Mouse (Mus musculus) granulocyte monocyte progenitor cell, adult 5-6 weeks (primary cell): ENCODE measurements around the gene Olfr1176. TPM values are rescaled to one million over a fixed set of nuclear protein-coding genes. Genes with fewer than 3 reads are reported as not detected.

Source experiments
- ATAC-seq: replicated peaks from 2 replicates; pipeline ENCODE4 v1.8.0; 2016; ENCODE audit warnings: mild to moderate bottlenecking, moderate TSS enrichment, inconsistent platforms; ENCODE audit not compliant: poor library complexity, severe bottlenecking
- total RNA-seq, 2 experiments: library from RNA; stranded (forward) in 1 of 2; stranded (reverse) in 1 of 2; fragments of 200-712, 200-1000 nt in 1 of 2; fragments of >200 nt in 1 of 2; fragmentation: Nextera tagmentation in 1 of 2; gene quantifications; 2 replicates each; pipeline ENCODE4 v1.2.3; 2014 to 2017

The Olfr1176 gene
- total RNA-seq (2014; fragmentation: Nextera tagmentation) = not detected in 2 replicates
- total RNA-seq (2017) = not detected in 2 replicates

GRCm38 (mm10) chr2:88336421-88336820 lies at the start of gene Olfr1176:
Gene Olfr1176 (plus strand): TSS chr2:88336721.
- no peak for ATAC-seq

- no peak for ATAC-seq
Observed at GRCm38 (mm10) chr2:88315035-88315434, 21.5 kb upstream of the Olfr1176 start, which contains the start of gene Olfr1174-ps. Gene Olfr1174-ps (minus strand): TSS chr2:88315135.

- ATAC-seq = no peak
Observed at GRCm38 (mm10) chr2:88327115-88327514, 9.4 kb upstream of the Olfr1176 start, which contains the start of gene Olfr1175-ps. Gene Olfr1175-ps (minus strand): TSS chr2:88327215.

- ATAC-seq = no peak
Observed at GRCm38 (mm10) chr2:88346392-88346791, 9.9 kb downstream of the Olfr1176 start, which contains the start of gene Olfr1177-ps. Gene Olfr1177-ps (minus strand): TSS chr2:88346492.

- ATAC-seq = peak; percentile 55; the same call in 1 of the 2 replicates
Observed at GRCm38 (mm10) chr2:88356304-88356703, 19.8 kb downstream of the Olfr1176 start.

- ATAC-seq = no peak
Observed at GRCm38 (mm10) chr2:88386762-88387161, 50.2 kb downstream of the Olfr1176 start, which contains the start of gene Olfr1178. Gene Olfr1178 (plus strand): TSS chr2:88387062.

Other genes with a start within 250 kb of the Olfr1176 start
- gene Olfr1164, start 242.8 kb upstream of the Olfr1176 start, total RNA-seq (2014; fragmentation: Nextera tagmentation) = not detected in 2 replicates
- gene Olfr1164, start 242.8 kb upstream of the Olfr1176 start, total RNA-seq (2017) = not detected in 2 replicates
- not detected in 2 replicates for gene Olfr1166, start 208.4 kb upstream of the Olfr1176 start, total RNA-seq (2014; fragmentation: Nextera tagmentation)
- not detected in 2 replicates for gene Olfr1166, start 208.4 kb upstream of the Olfr1176 start, total RNA-seq (2017)
- gene Olfr1167, start 181.5 kb upstream of the Olfr1176 start, total RNA-seq (2014; fragmentation: Nextera tagmentation) = not detected in 2 replicates
- gene Olfr1167, start 181.5 kb upstream of the Olfr1176 start, total RNA-seq (2017) = not detected in 2 replicates
- gene Olfr1168, start 154.8 kb upstream of the Olfr1176 start, total RNA-seq (2014; fragmentation: Nextera tagmentation) = not detected in 2 replicates
- gene Olfr1168, start 154.8 kb upstream of the Olfr1176 start, total RNA-seq (2017) = not detected in 2 replicates
- gene Olfr1170, start 108.4 kb upstream of the Olfr1176 start, total RNA-seq (2014; fragmentation: Nextera tagmentation) = not detected in 2 replicates
- gene Olfr1170, start 108.4 kb upstream of the Olfr1176 start, total RNA-seq (2017) = not detected in 2 replicates
- not detected in 2 replicates for gene Olfr1173, start 56.8 kb upstream of the Olfr1176 start, total RNA-seq (2014; fragmentation: Nextera tagmentation)
- gene Olfr1173, start 56.8 kb upstream of the Olfr1176 start, total RNA-seq (2017) = not detected in 2 replicates
- gene Olfr1174-ps, start 21.6 kb upstream of the Olfr1176 start, total RNA-seq (2014; fragmentation: Nextera tagmentation) = not detected in 2 replicates
- gene Olfr1174-ps, start 21.6 kb upstream of the Olfr1176 start, total RNA-seq (2017) = not detected in 2 replicates
- not detected in 2 replicates for gene Olfr1175-ps, start 9.5 kb upstream of the Olfr1176 start, total RNA-seq (2014; fragmentation: Nextera tagmentation)
- gene Olfr1175-ps, start 9.5 kb upstream of the Olfr1176 start, total RNA-seq (2017) = not detected in 2 replicates
- not detected in 2 replicates for gene Olfr1177-ps, start 9.8 kb downstream of the Olfr1176 start, total RNA-seq (2014; fragmentation: Nextera tagmentation)
- not detected in 2 replicates for gene Olfr1177-ps, start 9.8 kb downstream of the Olfr1176 start, total RNA-seq (2017)
- gene Olfr1178, start 50.3 kb downstream of the Olfr1176 start, total RNA-seq (2014; fragmentation: Nextera tagmentation) = not detected in 2 replicates
- not detected in 2 replicates for gene Olfr1178, start 50.3 kb downstream of the Olfr1176 start, total RNA-seq (2017)
- not detected in 2 replicates for gene Olfr1179, start 69.7 kb downstream of the Olfr1176 start, total RNA-seq (2014; fragmentation: Nextera tagmentation)
- not detected in 2 replicates for gene Olfr1179, start 69.7 kb downstream of the Olfr1176 start, total RNA-seq (2017)
- gene Olfr1180, start 82.4 kb downstream of the Olfr1176 start, total RNA-seq (2014; fragmentation: Nextera tagmentation) = not detected in 2 replicates
- not detected in 2 replicates for gene Olfr1180, start 82.4 kb downstream of the Olfr1176 start, total RNA-seq (2017)
- gene Olfr1181, start 89.5 kb downstream of the Olfr1176 start, total RNA-seq (2014; fragmentation: Nextera tagmentation) = not detected in 2 replicates
- gene Olfr1181, start 89.5 kb downstream of the Olfr1176 start, total RNA-seq (2017) = not detected in 2 replicates
- gene Gm13757, start 112.4 kb downstream of the Olfr1176 start, total RNA-seq (2014; fragmentation: Nextera tagmentation) = not detected in 2 replicates
- gene Gm13757, start 112.4 kb downstream of the Olfr1176 start, total RNA-seq (2017) = not detected in 2 replicates
- not detected in 2 replicates for gene Olfr1183, start 118.1 kb downstream of the Olfr1176 start, total RNA-seq (2014; fragmentation: Nextera tagmentation)
- not detected in 2 replicates for gene Olfr1183, start 118.1 kb downstream of the Olfr1176 start, total RNA-seq (2017)
- not detected in 2 replicates for gene Olfr1184, start 146.9 kb downstream of the Olfr1176 start, total RNA-seq (2014; fragmentation: Nextera tagmentation)
- gene Olfr1184, start 146.9 kb downstream of the Olfr1176 start, total RNA-seq (2017) = not detected in 2 replicates
- gene Olfr1185-ps1, start 156.6 kb downstream of the Olfr1176 start, total RNA-seq (2014; fragmentation: Nextera tagmentation) = not detected in 2 replicates
- not detected in 2 replicates for gene Olfr1185-ps1, start 156.6 kb downstream of the Olfr1176 start, total RNA-seq (2017)
- gene Olfr1186, start 181.8 kb downstream of the Olfr1176 start, total RNA-seq (2014; fragmentation: Nextera tagmentation) = not detected in 2 replicates
- gene Olfr1186, start 181.8 kb downstream of the Olfr1176 start, total RNA-seq (2017) = not detected in 2 replicates
- not detected in 2 replicates for gene Olfr1188, start 220.2 kb downstream of the Olfr1176 start, total RNA-seq (2014; fragmentation: Nextera tagmentation)
- gene Olfr1188, start 220.2 kb downstream of the Olfr1176 start, total RNA-seq (2017) = not detected in 2 replicates
- not detected in 2 replicates for gene Olfr1189, start 249.7 kb downstream of the Olfr1176 start, total RNA-seq (2014; fragmentation: Nextera tagmentation)
- gene Olfr1189, start 249.7 kb downstream of the Olfr1176 start, total RNA-seq (2017) = not detected in 2 replicates